8 mouse cellular contexts compared by ENCODE assay signal in the genomic region with DNA sequence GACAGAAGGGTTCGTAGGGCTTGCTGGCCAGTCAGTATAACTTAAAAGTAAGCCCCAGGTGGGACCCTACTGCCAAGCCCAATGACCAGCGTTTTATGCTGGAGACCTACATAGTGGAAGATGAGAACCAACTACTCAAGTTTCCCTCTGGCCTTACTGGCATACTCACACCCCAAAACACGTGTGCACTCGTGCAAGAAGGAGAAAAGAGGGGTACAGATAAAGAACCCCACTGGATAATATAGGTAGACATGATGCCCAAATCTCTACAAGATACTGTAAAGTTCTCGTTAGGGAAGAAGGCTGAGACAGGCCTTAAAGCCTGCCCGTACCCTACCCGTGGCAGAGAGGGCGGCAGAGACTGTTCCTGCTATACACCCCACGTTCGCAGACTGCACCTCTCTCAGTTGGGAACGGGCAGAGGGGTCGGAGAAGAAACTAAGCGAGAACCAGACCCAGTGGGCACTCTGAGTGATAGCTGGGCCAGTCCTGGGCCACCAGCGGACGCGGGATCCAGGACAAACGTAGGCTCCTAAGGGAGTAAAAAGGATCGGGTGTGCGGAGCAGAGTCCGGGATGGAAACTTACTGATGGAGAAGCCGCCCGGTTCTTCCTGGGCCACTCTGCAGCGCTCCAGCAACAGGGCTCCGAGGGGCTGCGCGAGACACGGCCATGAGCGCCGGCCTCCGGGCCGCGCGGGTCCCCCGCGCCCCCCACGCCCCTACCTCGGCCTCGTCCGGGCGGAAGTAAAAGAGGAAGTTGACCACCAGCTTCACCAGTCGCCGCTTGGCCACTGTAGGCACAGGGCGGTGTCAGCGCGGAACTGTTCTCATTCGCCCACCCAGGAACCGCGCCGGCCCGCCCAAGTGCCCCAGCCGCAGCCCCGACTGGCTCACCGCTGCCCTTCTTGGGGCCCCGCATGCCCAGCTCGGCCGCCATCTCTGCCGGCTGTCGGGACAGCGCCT. TPM values are rescaled to one million over a fixed set of nuclear protein-coding genes. Genes with fewer than 3 reads are reported as not detected.
DNase-seq lines count a peak whose midpoint lies in the region; ATAC-seq and TF ChIP-seq lines count a peak whose summit lies in the region.

No protein-coding gene starts in this region.

- DNase-seq in heart, postnatal 4 days: no peak
- DNase-seq in MEL (ENCODE audit: low read depth, low spot score): peak; percentile 63
- DNase-seq in adipocyte (ENCODE audit: low spot score): no peak
- DNase-seq in adrenal gland, adult (ENCODE audit: inconsistent age in 2 of 2, low spot score in 1 of 2): no peak

- H3K4me2 ChIP-seq in heart, embryonic 16.5 days (ENCODE audit: low read depth, low read length): peak overlapping the region; percentile 86
- H3K4me2 ChIP-seq in forebrain, embryonic 13.5 days: peak overlapping the region; percentile 82
- peak overlapping the region; percentile 54 for H3K4me2 ChIP-seq in limb, embryonic 15.5 days
- peak overlapping the region; percentile 94 for H3K4me2 ChIP-seq in neural tube, embryonic 15.5 days

- WGBS in heart, embryonic 16.5 days: 2% methylated on average over 59 of the region's 59 CpGs
- WGBS in forebrain, embryonic 13.5 days: 3% methylated on average over 45 of the region's 59 CpGs
- WGBS in limb, embryonic 15.5 days: 1% methylated on average over 59 of the region's 59 CpGs
- 2% methylated on average over 59 of the region's 59 CpGs for WGBS in neural tube, embryonic 15.5 days

- peaks cover 18% of the 10 kb centered on the region for H3K4me1 ChIP-seq in heart, embryonic 16.5 days (ENCODE audit: control insufficient read depth, insufficient read depth, low read length)
- peaks cover 0 to 14% of the 10 kb centered on the region in 2 experiments; a peak in 2 of 4 replicates for H3K4me1 ChIP-seq in MEL (ENCODE audit: control insufficient read depth in 1 of 2, insufficient read depth in 2 of 2, low read length in 2 of 2)
- peaks cover 34% of the 10 kb centered on the region for H3K4me1 ChIP-seq in forebrain, embryonic 13.5 days
- H3K4me1 ChIP-seq in limb, embryonic 15.5 days: peaks cover 27% of the 10 kb centered on the region
- peaks cover 40% of the 10 kb centered on the region for H3K4me1 ChIP-seq in neural tube, embryonic 15.5 days

- TF ChIP-seq EP300 in MEL (IDR thresholded peaks at IDR 0.05; ENCODE audit: low read depth in 1 of 2, low read length in 2 of 2): no peak

- H3K27ac ChIP-seq in heart, embryonic 16.5 days (ENCODE audit: low read length): peak overlapping the region; percentile 91
- H3K27ac ChIP-seq in MEL (ENCODE audit: control insufficient read depth, low read depth, low read length): peak overlapping the region; percentile 93
- peak overlapping the region; percentile 97 for H3K27ac ChIP-seq in forebrain, embryonic 13.5 days
- H3K27ac ChIP-seq in limb, embryonic 15.5 days: peak overlapping the region; percentile 98
- peak overlapping the region; percentile 98 for H3K27ac ChIP-seq in neural tube, embryonic 15.5 days (replicated peaks)

- H3K9me3 ChIP-seq in heart, embryonic 16.5 days (replicated peaks; ENCODE audit: control insufficient read depth, low read length): no peaks in the 10 kb centered on the region
- no peaks in the 10 kb centered on the region for H3K9me3 ChIP-seq in MEL (replicated peaks; ENCODE audit: insufficient read depth, low read length)
- no peaks in the 10 kb centered on the region for H3K9me3 ChIP-seq in forebrain, embryonic 13.5 days (replicated peaks)
- no peaks in the 10 kb centered on the region for H3K9me3 ChIP-seq in limb, embryonic 15.5 days
- H3K9me3 ChIP-seq in neural tube, embryonic 15.5 days (replicated peaks): no peaks in the 10 kb centered on the region

- no peak for TF ChIP-seq POLR2A in MEL (IDR thresholded peaks at IDR 0.05; ENCODE audit: control insufficient read depth in 1 of 2, insufficient read depth in 1 of 2, low read depth in 1 of 2, low read length in 2 of 2, poor library complexity in 1 of 2)

- H3K9ac ChIP-seq in heart, embryonic 16.5 days (ENCODE audit: low read length): peak overlapping the region; percentile 92
- H3K9ac ChIP-seq in MEL (ENCODE audit: control insufficient read depth, low read depth, low read length, poor library complexity, severe bottlenecking): peak overlapping the region; percentile 90
- H3K9ac ChIP-seq in forebrain, embryonic 13.5 days: peak overlapping the region; percentile 95
- peak overlapping the region; percentile 98 for H3K9ac ChIP-seq in limb, embryonic 15.5 days
- H3K9ac ChIP-seq in neural tube, embryonic 15.5 days (replicated peaks): peak overlapping the region; percentile 86

- ATAC-seq in heart, embryonic 16.5 days (replicated peaks; ENCODE audit: extremely low read depth, insufficient read depth, low FRiP score): peak; percentile 49
- ATAC-seq in forebrain, embryonic 13.5 days: peak; percentile 68
- ATAC-seq in limb, embryonic 15.5 days (ENCODE audit: insufficient number of reproducible peaks, low FRiP score, low TSS enrichment, low read depth): peak; percentile 46
- peak; percentile 70 for ATAC-seq in neural tube, embryonic 15.5 days (ENCODE audit: low FRiP score)

- no peak for TF ChIP-seq CTCF in MEL (IDR thresholded peaks at IDR 0.05 in 2 of 3, conservative IDR thresholded peaks at IDR 0.05 in 1 of 3; ENCODE audit: control insufficient read depth in 1 of 3, insufficient read depth in 1 of 3, low read depth in 2 of 3, low read length in 3 of 3, poor library complexity in 1 of 3, severe bottlenecking in 1 of 3)

- H3K79me2 ChIP-seq in MEL (ENCODE audit: control insufficient read depth, insufficient read depth, low read length, poor library complexity): peaks cover 51% of the 10 kb centered on the region

- H3K4me3 ChIP-seq in heart, embryonic 16.5 days (ENCODE audit: low read length): peak overlapping the region; percentile 82
- H3K4me3 ChIP-seq in MEL (ENCODE audit: control insufficient read depth in 1 of 2, insufficient read depth in 1 of 2, low read depth in 2 of 2, low read length in 2 of 2): peak overlapping the region; percentile 71 to 86
- peak overlapping the region; percentile 90 for H3K4me3 ChIP-seq in forebrain, embryonic 13.5 days
- peak overlapping the region; percentile 93 for H3K4me3 ChIP-seq in limb, embryonic 15.5 days
- H3K4me3 ChIP-seq in neural tube, embryonic 15.5 days (replicated peaks): peak overlapping the region; percentile 94

- peaks cover 48% of the 10 kb centered on the region for H3K36me3 ChIP-seq in heart, embryonic 16.5 days (ENCODE audit: control insufficient read depth, insufficient read depth)
- H3K36me3 ChIP-seq in MEL (ENCODE audit: control insufficient read depth in 1 of 2, insufficient read depth in 2 of 2, low read length in 2 of 2): peaks cover 2 to 13% of the 10 kb centered on the region in 2 experiments; a peak in 3 of 4 replicates
- H3K36me3 ChIP-seq in forebrain, embryonic 13.5 days (ENCODE audit: poor library complexity, severe bottlenecking): peaks cover 65% of the 10 kb centered on the region
- peaks cover 66% of the 10 kb centered on the region for H3K36me3 ChIP-seq in limb, embryonic 15.5 days
- H3K36me3 ChIP-seq in neural tube, embryonic 15.5 days: peaks cover 55% of the 10 kb centered on the region

- H3K27me3 ChIP-seq in heart, embryonic 16.5 days (ENCODE audit: control insufficient read depth, insufficient read depth, low read length): no peaks in the 10 kb centered on the region
- H3K27me3 ChIP-seq in MEL (ENCODE audit: control insufficient read depth in 1 of 2, insufficient read depth in 2 of 2, low read length in 2 of 2): no peaks in the 10 kb centered on the region
- H3K27me3 ChIP-seq in forebrain, embryonic 13.5 days: no peaks in the 10 kb centered on the region
- no peaks in the 10 kb centered on the region for H3K27me3 ChIP-seq in limb, embryonic 15.5 days
- H3K27me3 ChIP-seq in neural tube, embryonic 15.5 days (replicated peaks): no peaks in the 10 kb centered on the region

- TF ChIP-seq RAD21 in MEL (IDR thresholded peaks at IDR 0.05; ENCODE audit: low read depth, low read length): no peak

RNA-seq across cellular contexts. Expression of gene Sf3a2, which starts 0.5 kb away (rescaled TPM):
- polyA plus RNA-seq in heart, embryonic 16.5 days (2015; fragmentation: Nextera tagmentation; extraction: Ambion mirVana): 42.3 and 47.7 TPM in 2 replicates
- total RNA-seq in heart, postnatal 4 days (2021): 10 to 100 TPM; 46.0 to 51.7 TPM
- total RNA-seq in MEL (2012; rRNA removed): 50.4 and 52.0 TPM in 2 replicates
- 100 to 1,000 TPM in 1 of 2 experiments, not detected in 1; 210 TPM for polyA plus RNA-seq in MEL (2012; ENCODE audit: insufficient read depth in 1 of 2, insufficient read length in 2 of 2, low read depth in 1 of 2, low replicate concordance in 2 of 2, missing spikeins in 1 of 2)
- polyA plus RNA-seq in forebrain, embryonic 13.5 days (2015; fragmentation: Nextera tagmentation; extraction: Ambion mirVana): 63.5 and 67.3 TPM in 2 replicates
- polyA plus RNA-seq in limb, embryonic 15.5 days (2015; fragmentation: Nextera tagmentation; extraction: Ambion mirVana): 59.0 and 71.7 TPM in 2 replicates
- 53.3 and 59.8 TPM in 2 replicates for polyA plus RNA-seq in neural tube, embryonic 15.5 days (2015; fragmentation: Nextera tagmentation; extraction: Ambion mirVana)

RNA-seq across cellular contexts. Expression of gene Plekhj1, which starts 1.0 kb away (rescaled TPM):
- polyA plus RNA-seq in heart, embryonic 16.5 days (2015; fragmentation: Nextera tagmentation; extraction: Ambion mirVana): 79.4 and 83.3 TPM in 2 replicates
- total RNA-seq in heart, postnatal 4 days (2021): 10 to 100 TPM; 36.2 to 37.1 TPM
- total RNA-seq in MEL (2012; rRNA removed): 79.8 and 86.9 TPM in 2 replicates
- polyA plus RNA-seq in MEL (2012; ENCODE audit: insufficient read depth in 1 of 2, insufficient read length in 2 of 2, low read depth in 1 of 2, low replicate concordance in 2 of 2, missing spikeins in 1 of 2): 100 to 1,000 TPM in 1 of 2 experiments, not detected in 1; 217 TPM
- polyA plus RNA-seq in forebrain, embryonic 13.5 days (2015; fragmentation: Nextera tagmentation; extraction: Ambion mirVana): 141 and 151 TPM in 2 replicates
- polyA plus RNA-seq in limb, embryonic 15.5 days (2015; fragmentation: Nextera tagmentation; extraction: Ambion mirVana): 119 and 124 TPM in 2 replicates
- polyA plus RNA-seq in neural tube, embryonic 15.5 days (2015; fragmentation: Nextera tagmentation; extraction: Ambion mirVana): 135 and 146 TPM in 2 replicates

RNA-seq across cellular contexts. Expression of gene Amh, which starts 7.6 kb away (rescaled TPM):
- 0.13 and 0.29 TPM in 2 replicates for polyA plus RNA-seq in heart, embryonic 16.5 days (2015; fragmentation: Nextera tagmentation; extraction: Ambion mirVana)
- total RNA-seq in heart, postnatal 4 days (2021): 1 to 10 TPM in 1 of 2 experiments, under 1 TPM in 1; 0.61 to 1.0 TPM
- 0.42 and 0.59 TPM in 2 replicates for total RNA-seq in MEL (2012; rRNA removed)
- 1 to 10 TPM in 1 of 2 experiments, not detected in 1; 1.1 TPM for polyA plus RNA-seq in MEL (2012; ENCODE audit: insufficient read depth in 1 of 2, insufficient read length in 2 of 2, low read depth in 1 of 2, low replicate concordance in 2 of 2, missing spikeins in 1 of 2)
- 0.13 TPM in 1 of 2 replicates, not detected in the other for polyA plus RNA-seq in forebrain, embryonic 13.5 days (2015; fragmentation: Nextera tagmentation; extraction: Ambion mirVana)
- polyA plus RNA-seq in limb, embryonic 15.5 days (2015; fragmentation: Nextera tagmentation; extraction: Ambion mirVana): not detected in 2 replicates
- not detected in 2 replicates for polyA plus RNA-seq in neural tube, embryonic 15.5 days (2015; fragmentation: Nextera tagmentation; extraction: Ambion mirVana)

RNA-seq across cellular contexts. Expression of gene Jsrp1, which starts 15.8 kb away (rescaled TPM):
- 5.6 and 6.7 TPM in 2 replicates for polyA plus RNA-seq in heart, embryonic 16.5 days (2015; fragmentation: Nextera tagmentation; extraction: Ambion mirVana)
- 1 to 10 TPM in 1 of 2 experiments, under 1 TPM in 1; 0.62 to 1.6 TPM for total RNA-seq in heart, postnatal 4 days (2021)
- total RNA-seq in MEL (2012; rRNA removed): not detected in 2 replicates
- polyA plus RNA-seq in MEL (2012; ENCODE audit: insufficient read depth in 1 of 2, insufficient read length in 2 of 2, low read depth in 1 of 2, low replicate concordance in 2 of 2, missing spikeins in 1 of 2): under 1 TPM in 1 of 2 experiments, not detected in 1; 0.39 TPM
- 0.26 TPM in 1 of 2 replicates, not detected in the other for polyA plus RNA-seq in forebrain, embryonic 13.5 days (2015; fragmentation: Nextera tagmentation; extraction: Ambion mirVana)
- 7.5 and 26.8 TPM in 2 replicates for polyA plus RNA-seq in limb, embryonic 15.5 days (2015; fragmentation: Nextera tagmentation; extraction: Ambion mirVana)
- 1.2 and 2.5 TPM in 2 replicates for polyA plus RNA-seq in neural tube, embryonic 15.5 days (2015; fragmentation: Nextera tagmentation; extraction: Ambion mirVana)

RNA-seq across cellular contexts. Expression of gene Oaz1, which starts 29.0 kb away (rescaled TPM):
- 2,111 and 2,265 TPM in 2 replicates for polyA plus RNA-seq in heart, embryonic 16.5 days (2015; fragmentation: Nextera tagmentation; extraction: Ambion mirVana)
- 1,000 to 10,000 TPM; 1,002 to 1,049 TPM for total RNA-seq in heart, postnatal 4 days (2021)
- 983 and 1,061 TPM in 2 replicates for total RNA-seq in MEL (2012; rRNA removed)
- 1,000 to 10,000 TPM in 1 of 2 experiments, not detected in 1; 1,528 TPM for polyA plus RNA-seq in MEL (2012; ENCODE audit: insufficient read depth in 1 of 2, insufficient read length in 2 of 2, low read depth in 1 of 2, low replicate concordance in 2 of 2, missing spikeins in 1 of 2)
- polyA plus RNA-seq in forebrain, embryonic 13.5 days (2015; fragmentation: Nextera tagmentation; extraction: Ambion mirVana): 1,581 and 1,699 TPM in 2 replicates
- polyA plus RNA-seq in limb, embryonic 15.5 days (2015; fragmentation: Nextera tagmentation; extraction: Ambion mirVana): 1,708 and 1,872 TPM in 2 replicates
- polyA plus RNA-seq in neural tube, embryonic 15.5 days (2015; fragmentation: Nextera tagmentation; extraction: Ambion mirVana): 1,221 and 1,325 TPM in 2 replicates
